Mouse (Mus musculus): Measurements from ENCODE around the gene Enoph1. TPM values are rescaled to one million over a fixed set of nuclear protein-coding genes. Genes with fewer than 3 reads are reported as not detected.
A peak's percentile ranks its signal among the peaks of the same experiment; 100 is the strongest.

Gene Enoph1
- polyA plus RNA-seq, 1 experiment from 2014 or later, result 69.1 TPM

DNA sequence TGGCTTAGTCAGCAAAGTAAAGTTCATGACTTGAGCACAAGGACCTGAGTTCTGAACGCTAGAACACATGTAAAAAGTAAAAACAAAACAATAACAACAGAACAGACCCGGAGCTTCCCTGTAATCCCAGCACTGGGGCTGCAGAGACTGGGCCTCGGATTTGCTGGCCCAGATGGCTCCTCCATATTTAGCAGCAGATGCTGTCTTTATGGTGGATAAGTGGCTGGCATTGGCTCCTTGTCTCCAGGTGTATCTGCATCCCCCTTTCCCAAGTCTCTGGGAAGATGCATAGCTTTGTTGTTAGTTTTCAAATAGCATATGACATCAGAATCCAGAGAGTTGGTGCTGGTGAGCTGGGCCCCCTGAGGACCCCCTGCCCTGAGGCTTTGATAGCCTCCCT lies 6.3 kb downstream of the Enoph1 start:
- ATAC-seq, result 0 out of 2 replicates have a peak, but pooled peaks have one; percentile 19
- Histone ChIP-seq H3K4me3 (replicated peaks; ENCODE audit: low read length) (no peak overlapping the region), H3K36me3 (ENCODE audit: control insufficient read depth, insufficient read depth) (no peaks in the 10 kb centered on the region), H3K27ac (ENCODE audit: low read length) (no peak overlapping the region; the same call in 1 of the 2 replicates), H3K9ac (replicated peaks; ENCODE audit: low read depth, low read length) (no peak overlapping the region), H3K27me3 (replicated peaks; ENCODE audit: control insufficient read depth, insufficient read depth, low read length) (no peaks in the 10 kb centered on the region), H3K9me3 (ENCODE audit: control insufficient read depth, low read length) (no peaks in the 10 kb centered on the region), H3K4me2 (ENCODE audit: low read length) (no peak overlapping the region), H3K4me1 (replicated peaks; ENCODE audit: control insufficient read depth, insufficient read depth, low read length) (peaks cover 53% of the 10 kb centered on the region)
- WGBS, result 50% methylated on average over 3 of the region's 3 CpGs

DNA sequence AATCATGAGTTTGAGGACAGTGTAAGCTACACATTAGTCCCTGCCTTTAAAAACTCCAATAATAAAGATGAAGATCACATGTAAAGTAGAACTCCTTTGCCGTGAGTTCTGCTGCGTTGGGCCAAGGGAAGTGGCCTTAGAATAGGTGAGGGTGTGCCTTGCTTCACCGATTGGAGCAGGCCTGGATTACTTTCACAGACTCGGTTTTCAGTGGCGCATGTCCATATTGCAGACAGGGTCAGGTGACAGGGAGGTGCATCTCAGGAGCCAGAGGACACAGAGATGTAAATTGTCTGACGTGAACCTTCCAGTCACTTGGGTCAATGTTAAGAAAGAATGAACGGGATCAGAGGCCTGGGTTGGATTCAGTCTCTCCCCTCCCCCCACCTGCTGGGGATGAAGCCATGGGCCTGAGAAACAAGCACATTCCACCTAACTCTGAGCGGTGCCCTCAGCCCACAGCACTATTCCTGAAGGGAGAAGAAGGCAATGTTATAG lies 7.4 kb downstream of the Enoph1 start:
- H3K4me3 ChIP-seq (replicated peaks; ENCODE audit: low read length), result no peak overlapping the region
- H3K27ac ChIP-seq (ENCODE audit: low read length), result no peak overlapping the region; the same call in 1 of the 2 replicates
- no peaks in the 10 kb centered on the region for H3K27me3 ChIP-seq (replicated peaks; ENCODE audit: control insufficient read depth, insufficient read depth, low read length)
- 44% methylated on average over 8 of the region's 8 CpGs for WGBS
- no peak overlapping the region for H3K9ac ChIP-seq (replicated peaks; ENCODE audit: low read depth, low read length)
- no peak for ATAC-seq
- H3K9me3 ChIP-seq (ENCODE audit: control insufficient read depth, low read length), result no peaks in the 10 kb centered on the region
- peaks cover 42% of the 10 kb centered on the region for H3K4me1 ChIP-seq (replicated peaks; ENCODE audit: control insufficient read depth, insufficient read depth, low read length)
- H3K4me2 ChIP-seq (ENCODE audit: low read length), result no peak overlapping the region
- H3K36me3 ChIP-seq (ENCODE audit: control insufficient read depth, insufficient read depth), result no peaks in the 10 kb centered on the region

DNA sequence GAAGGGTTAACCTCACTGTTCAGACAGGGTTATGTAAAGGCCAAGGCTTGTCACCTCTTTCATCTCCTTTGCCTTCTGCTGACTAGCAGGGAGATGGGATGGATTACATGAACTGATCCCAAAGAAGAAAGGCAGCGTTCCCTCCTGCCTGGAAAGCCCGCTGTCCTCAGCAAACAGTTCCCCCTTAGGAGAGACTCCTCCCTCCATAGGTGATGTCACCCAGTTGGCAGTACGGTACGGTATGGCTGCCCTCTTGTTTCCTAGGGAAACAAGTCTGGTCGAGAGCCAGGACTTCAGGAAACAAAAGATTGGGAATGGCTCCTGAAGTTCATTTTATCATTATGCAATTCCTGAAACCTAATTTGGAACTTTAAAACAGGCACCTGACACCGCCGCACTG lies 8.1 kb downstream of the Enoph1 start:
- Histone ChIP-seq H3K4me2 (ENCODE audit: low read length) (peak overlapping the region; percentile 12; the same call in 1 of the 2 replicates), H3K9me3 (ENCODE audit: control insufficient read depth, low read length) (no peaks in the 10 kb centered on the region), H3K36me3 (ENCODE audit: control insufficient read depth, insufficient read depth) (no peaks in the 10 kb centered on the region), H3K9ac (replicated peaks; ENCODE audit: low read depth, low read length) (peak overlapping the region; percentile 19; the same call in 1 of the 2 replicates), H3K4me1 (replicated peaks; ENCODE audit: control insufficient read depth, insufficient read depth, low read length) (peaks cover 38% of the 10 kb centered on the region), H3K27ac (ENCODE audit: low read length) (peak overlapping the region; percentile 41; the same call in 1 of the 2 replicates), H3K4me3 (replicated peaks; ENCODE audit: low read length) (no peak overlapping the region), H3K27me3 (replicated peaks; ENCODE audit: control insufficient read depth, insufficient read depth, low read length) (no peaks in the 10 kb centered on the region)
- WGBS, result 21% methylated on average over 7 of the region's 7 CpGs
- ATAC-seq, result peak; percentile 67

DNA sequence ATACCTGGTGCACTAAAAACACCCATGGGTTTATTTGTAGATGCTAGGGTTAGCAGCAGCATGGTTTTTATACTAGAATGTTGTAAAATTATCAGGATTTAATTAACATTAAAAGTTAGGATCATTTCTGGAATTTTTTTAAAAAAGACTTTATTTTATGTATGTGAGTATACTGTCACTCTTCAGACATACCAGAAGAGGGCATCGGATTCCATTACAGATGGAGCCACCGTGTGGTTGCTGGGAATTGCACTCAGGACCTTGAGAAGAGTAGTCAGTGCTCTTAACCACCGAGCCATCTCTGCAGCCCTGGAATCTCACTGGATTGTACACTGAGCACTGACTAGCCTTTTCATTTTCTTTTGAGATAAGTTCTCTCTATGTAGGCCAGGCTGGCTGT lies 10.1 kb downstream of the Enoph1 start:
- Histone ChIP-seq H3K4me1 (replicated peaks; ENCODE audit: control insufficient read depth, insufficient read depth, low read length) (peaks cover 35% of the 10 kb centered on the region), H3K4me2 (ENCODE audit: low read length) (no peak overlapping the region), H3K9ac (replicated peaks; ENCODE audit: low read depth, low read length) (no peak overlapping the region), H3K4me3 (replicated peaks; ENCODE audit: low read length) (no peak overlapping the region), H3K36me3 (ENCODE audit: control insufficient read depth, insufficient read depth) (no peaks in the 10 kb centered on the region), H3K9me3 (ENCODE audit: control insufficient read depth, low read length) (no peaks in the 10 kb centered on the region), H3K27me3 (replicated peaks; ENCODE audit: control insufficient read depth, insufficient read depth, low read length) (no peaks in the 10 kb centered on the region), H3K27ac (ENCODE audit: low read length) (no peak overlapping the region)
- WGBS, result 98% methylated on average over 3 of the region's 3 CpGs
- no peak for ATAC-seq

DNA sequence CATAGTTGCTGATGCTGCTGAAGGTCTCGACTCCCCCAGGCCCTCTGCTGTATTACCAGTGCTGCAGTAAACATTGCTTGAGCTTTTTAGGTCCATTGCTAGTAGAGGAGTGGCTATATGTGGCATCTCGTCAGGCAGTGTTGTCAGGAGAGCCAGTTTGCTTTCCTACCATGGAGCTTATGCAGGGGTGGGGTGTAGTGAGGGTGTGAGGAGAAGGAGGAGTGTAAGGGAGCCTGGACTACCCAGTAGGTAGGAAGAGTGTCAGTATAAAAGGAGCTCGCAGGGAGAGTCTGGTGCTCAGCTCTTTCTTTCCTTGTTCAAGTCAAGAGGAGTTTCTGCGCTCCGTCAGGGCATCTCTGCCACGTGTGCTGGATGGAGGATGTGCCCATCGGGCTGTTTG lies 12.9 kb downstream of the Enoph1 start:
- Histone ChIP-seq H3K36me3 (ENCODE audit: control insufficient read depth, insufficient read depth) (no peaks in the 10 kb centered on the region), H3K4me2 (ENCODE audit: low read length) (no peak overlapping the region), H3K4me3 (replicated peaks; ENCODE audit: low read length) (no peak overlapping the region), H3K4me1 (replicated peaks; ENCODE audit: control insufficient read depth, insufficient read depth, low read length) (peaks cover 26% of the 10 kb centered on the region), H3K27ac (ENCODE audit: low read length) (no peak overlapping the region), H3K9me3 (ENCODE audit: control insufficient read depth, low read length) (no peaks in the 10 kb centered on the region), H3K27me3 (replicated peaks; ENCODE audit: control insufficient read depth, insufficient read depth, low read length) (no peaks in the 10 kb centered on the region), H3K9ac (replicated peaks; ENCODE audit: low read depth, low read length) (no peak overlapping the region)
- ATAC-seq, result no peak
- WGBS, result 87% methylated on average over 7 of the region's 7 CpGs

DNA sequence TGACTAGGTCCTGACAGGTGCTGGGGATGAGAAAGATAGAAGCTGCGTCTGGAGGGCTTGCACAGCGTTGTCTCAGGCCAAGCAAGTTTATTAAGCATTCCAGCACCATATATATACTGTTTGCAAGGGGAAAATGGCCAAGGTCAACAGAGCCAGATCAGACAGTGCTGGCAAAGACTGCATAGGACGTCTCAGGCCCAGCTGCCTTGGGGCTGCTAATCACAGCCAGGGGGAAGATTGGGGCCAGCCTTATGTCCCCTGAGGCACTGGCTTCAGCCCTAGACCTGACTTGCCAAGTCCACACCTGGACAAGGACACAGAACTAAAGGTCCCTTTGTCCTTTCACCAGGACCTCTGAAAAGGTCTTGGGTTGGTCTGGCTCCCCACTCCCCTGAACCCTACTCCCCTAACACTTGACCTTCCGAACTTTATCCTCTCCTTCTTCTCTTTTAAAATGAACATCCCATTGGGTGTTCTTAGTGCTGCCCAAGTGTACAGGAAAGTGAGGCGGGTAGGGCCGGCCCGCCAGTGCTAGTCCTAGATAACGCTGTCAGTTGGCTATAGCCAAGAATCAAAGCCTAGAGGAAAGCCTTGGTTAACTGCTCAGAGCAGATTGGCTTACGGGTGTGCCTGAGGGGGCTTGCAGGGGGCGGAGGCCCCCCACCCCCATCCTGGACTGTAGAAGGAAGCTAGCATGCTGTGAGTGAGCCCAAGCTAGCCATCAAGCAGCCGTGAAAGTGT lies 15.2 kb downstream of the Enoph1 start:
- H3K4me1 ChIP-seq (replicated peaks; ENCODE audit: control insufficient read depth, insufficient read depth, low read length), result peaks cover 27% of the 10 kb centered on the region
- no peak for ATAC-seq
- H3K27me3 ChIP-seq (replicated peaks; ENCODE audit: control insufficient read depth, insufficient read depth, low read length), result no peaks in the 10 kb centered on the region
- H3K4me3 ChIP-seq (replicated peaks; ENCODE audit: low read length), result no peak overlapping the region
- H3K9me3 ChIP-seq (ENCODE audit: control insufficient read depth, low read length), result no peaks in the 10 kb centered on the region
- H3K27ac ChIP-seq (ENCODE audit: low read length), result no peak overlapping the region
- 82% methylated on average over 11 of the region's 11 CpGs for WGBS
- H3K36me3 ChIP-seq (ENCODE audit: control insufficient read depth, insufficient read depth), result no peaks in the 10 kb centered on the region
- no peak overlapping the region for H3K9ac ChIP-seq (replicated peaks; ENCODE audit: low read depth, low read length)
- no peak overlapping the region for H3K4me2 ChIP-seq (ENCODE audit: low read length)

DNA sequence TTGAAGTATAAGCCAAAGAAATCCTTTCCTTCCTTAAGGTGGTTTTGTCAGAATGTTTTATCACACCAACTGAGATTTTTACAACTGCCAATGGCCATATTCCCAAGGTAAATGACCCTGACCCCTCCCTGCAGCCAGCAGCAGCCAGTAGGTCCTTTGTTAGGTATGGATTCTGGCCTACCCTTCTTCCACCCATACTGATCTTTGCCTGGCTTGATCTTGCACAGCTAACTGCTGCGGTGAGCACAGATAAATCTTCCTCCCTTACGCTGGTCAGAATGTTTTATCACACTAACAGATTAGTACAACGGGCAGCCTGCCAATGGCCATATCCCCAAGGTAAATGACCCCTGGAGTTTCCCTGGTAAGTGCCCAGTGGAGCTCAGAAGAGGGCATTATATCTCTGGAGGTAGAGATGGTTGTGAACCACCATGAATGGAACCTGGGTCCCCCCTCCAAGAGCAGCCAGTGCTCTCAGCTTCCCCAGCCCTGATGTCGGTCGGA lies 16.1 kb downstream of the Enoph1 start:
- H3K27ac ChIP-seq (ENCODE audit: low read length), result no peak overlapping the region
- no peaks in the 10 kb centered on the region for H3K9me3 ChIP-seq (ENCODE audit: control insufficient read depth, low read length)
- H3K27me3 ChIP-seq (replicated peaks; ENCODE audit: control insufficient read depth, insufficient read depth, low read length), result no peaks in the 10 kb centered on the region
- H3K36me3 ChIP-seq (ENCODE audit: control insufficient read depth, insufficient read depth), result peaks cover 7% of the 10 kb centered on the region
- H3K4me1 ChIP-seq (replicated peaks; ENCODE audit: control insufficient read depth, insufficient read depth, low read length), result peaks cover 27% of the 10 kb centered on the region
- no peak for ATAC-seq
- WGBS, result 80% methylated on average over 5 of the region's 5 CpGs
- no peak overlapping the region for H3K4me3 ChIP-seq (replicated peaks; ENCODE audit: low read length)
- H3K9ac ChIP-seq (replicated peaks; ENCODE audit: low read depth, low read length), result no peak overlapping the region
- H3K4me2 ChIP-seq (ENCODE audit: low read length), result no peak overlapping the region

DNA sequence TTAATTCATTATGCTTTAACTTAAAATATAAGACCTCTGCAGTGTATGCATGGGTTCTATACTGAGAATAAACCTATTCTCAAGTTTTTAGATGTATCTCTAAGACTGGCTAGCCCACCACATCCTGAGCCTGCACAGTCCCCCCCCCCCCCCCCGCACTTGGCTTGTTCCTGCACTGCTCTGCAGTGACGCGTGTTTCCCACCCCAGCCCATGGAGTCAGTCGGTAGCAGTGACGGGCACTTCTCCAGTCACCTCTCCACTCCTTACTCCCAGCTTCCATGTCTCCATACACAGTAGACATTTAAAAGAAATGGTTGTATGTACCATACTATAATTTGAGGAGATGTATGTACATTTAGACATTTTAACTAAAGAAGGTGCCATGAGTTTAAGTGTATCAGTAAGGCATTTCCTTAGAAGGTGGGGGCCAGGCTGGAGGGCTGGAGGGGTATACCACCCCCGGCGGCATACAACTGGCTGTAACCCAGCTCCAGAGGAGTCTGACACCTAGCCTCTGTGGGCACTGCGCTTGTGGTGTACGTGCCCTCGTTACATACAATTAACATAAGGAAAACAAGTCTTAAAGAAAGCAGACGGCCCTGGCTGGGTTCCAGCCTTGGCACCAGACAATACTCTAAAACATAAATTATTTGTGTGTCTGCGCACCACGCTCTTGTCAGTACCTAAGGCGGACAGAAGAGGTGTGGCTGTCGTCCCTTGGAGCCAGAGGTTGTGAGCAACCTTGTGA lies 17.9 kb downstream of the Enoph1 start:
- Histone ChIP-seq H3K27ac (ENCODE audit: low read length) (peak overlapping the region; percentile 41; the same call in 1 of the 2 replicates), H3K36me3 (ENCODE audit: control insufficient read depth, insufficient read depth) (peaks cover 19% of the 10 kb centered on the region), H3K4me2 (ENCODE audit: low read length) (peak overlapping the region; percentile 28)

DNA sequence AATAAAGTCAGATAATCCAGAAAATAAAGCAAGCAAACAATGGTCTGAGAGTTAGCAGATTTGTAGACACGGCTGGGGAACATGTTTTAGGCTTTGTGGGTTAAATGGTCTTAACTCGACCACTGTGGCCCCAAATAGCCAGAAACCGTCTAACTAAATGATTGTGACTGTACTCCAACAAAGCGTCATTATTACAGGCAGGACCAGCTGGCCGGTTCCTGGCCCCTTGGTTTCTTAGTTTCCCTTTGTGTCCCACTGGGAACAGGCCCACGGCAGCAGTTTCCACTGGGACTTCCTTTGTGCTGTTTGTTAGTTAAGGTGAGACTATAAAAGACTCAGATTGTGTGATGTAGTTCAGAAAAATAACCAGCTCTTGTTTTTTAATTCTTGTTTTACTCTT lies 18.9 kb downstream of the Enoph1 start:
- Histone ChIP-seq H3K4me3 (replicated peaks; ENCODE audit: low read length) (no peak overlapping the region), H3K4me2 (ENCODE audit: low read length) (no peak overlapping the region), H3K36me3 (ENCODE audit: control insufficient read depth, insufficient read depth) (peaks cover 27% of the 10 kb centered on the region), H3K4me1 (replicated peaks; ENCODE audit: control insufficient read depth, insufficient read depth, low read length) (peaks cover 27% of the 10 kb centered on the region), H3K27me3 (replicated peaks; ENCODE audit: control insufficient read depth, insufficient read depth, low read length) (no peaks in the 10 kb centered on the region), H3K9me3 (ENCODE audit: control insufficient read depth, low read length) (no peaks in the 10 kb centered on the region), H3K9ac (replicated peaks; ENCODE audit: low read depth, low read length) (no peak overlapping the region), H3K27ac (ENCODE audit: low read length) (0 out of 2 replicates have a peak overlapping the region, but pooled peaks have one; percentile 0)
- WGBS, result 13% methylated on average over 6 of the region's 6 CpGs
- ATAC-seq, result no peak

More for the DNA sequence above, 17.9 kb downstream of the Enoph1 start:
- no peak overlapping the region for H3K4me3 ChIP-seq (replicated peaks; ENCODE audit: low read length)
- ATAC-seq, result peak; percentile 66
- H3K27me3 ChIP-seq (replicated peaks; ENCODE audit: control insufficient read depth, insufficient read depth, low read length), result no peaks in the 10 kb centered on the region
- H3K4me1 ChIP-seq (replicated peaks; ENCODE audit: control insufficient read depth, insufficient read depth, low read length), result peaks cover 27% of the 10 kb centered on the region
- no peak overlapping the region for H3K9ac ChIP-seq (replicated peaks; ENCODE audit: low read depth, low read length)
- 22% methylated on average over 14 of the region's 15 CpGs for WGBS
- no peaks in the 10 kb centered on the region for H3K9me3 ChIP-seq (ENCODE audit: control insufficient read depth, low read length)

All from forebrain, embryonic 16.5 days (tissue).